Comparison of ENCODE assay signal across 8 mouse cellular contexts in the genomic region with DNA sequence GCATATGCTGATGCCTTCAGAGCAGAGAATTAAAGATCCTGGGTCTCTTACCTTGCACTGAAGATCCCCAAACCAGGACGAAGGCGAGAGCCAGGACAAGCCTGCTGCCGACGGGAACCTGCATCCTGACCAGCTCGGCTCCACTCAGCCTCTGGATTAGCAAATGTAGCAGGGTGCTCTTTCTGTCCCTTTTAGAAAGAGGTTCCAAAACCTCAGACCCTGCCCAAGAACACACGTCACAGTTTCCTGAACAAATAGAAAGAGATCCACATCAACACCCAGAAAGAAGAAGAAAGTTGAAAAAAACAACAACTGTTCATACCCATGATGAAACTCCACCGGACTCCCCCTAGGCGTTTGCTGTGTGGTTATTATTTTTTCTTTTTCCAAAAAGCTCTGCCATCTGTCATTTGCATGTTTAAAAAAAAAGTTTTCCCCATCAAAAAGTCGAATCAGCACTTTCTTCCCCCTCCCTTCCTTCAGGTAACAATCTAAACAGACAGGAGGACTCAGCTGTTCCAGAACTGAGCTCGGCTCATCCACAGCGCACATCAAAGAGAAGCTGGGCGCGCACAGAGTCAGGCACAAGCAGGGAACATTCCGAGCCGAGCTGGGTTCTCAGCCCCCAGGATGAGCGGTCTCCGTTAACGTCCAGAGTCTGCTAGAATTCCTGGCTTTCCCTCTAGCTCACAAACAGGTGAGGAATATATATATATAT. TPM values are rescaled to one million over a fixed set of nuclear protein-coding genes. Genes with fewer than 3 reads are reported as not detected.
DNase-seq lines count a peak whose midpoint lies in the region; ATAC-seq and TF ChIP-seq lines count a peak whose summit lies in the region.

No protein-coding gene starts in this region.

- 15% methylated on average over 18 of the region's 18 CpGs for WGBS in hindbrain, postnatal 0 days
- WGBS in liver, embryonic 12.5 days (ENCODE audit: insufficient replicate concordance): 4% methylated on average over 18 of the region's 18 CpGs

- peak overlapping the region; percentile 62 for H3K4me2 ChIP-seq in hindbrain, postnatal 0 days (ENCODE audit: low read depth, low read length)
- H3K4me2 ChIP-seq in liver, embryonic 12.5 days: peak overlapping the region; percentile 78

- H3K9ac ChIP-seq in hindbrain, postnatal 0 days (replicated peaks; ENCODE audit: low read length): peak overlapping the region; percentile 31; the same call in 1 of the 2 replicates
- H3K9ac ChIP-seq in liver, embryonic 12.5 days: peak overlapping the region; percentile 67

- ATAC-seq in hindbrain, postnatal 0 days: no peak
- ATAC-seq in liver, embryonic 12.5 days: peak; percentile 43; the same call in 1 of the 2 replicates
- ATAC-seq in monocyte, adult 5-6 weeks (replicated peaks; ENCODE audit: insufficient number of reproducible peaks, low FRiP score, low TSS enrichment, poor library complexity, severe bottlenecking): peak; percentile 51

- no peak for TF ChIP-seq CTCF in bone marrow macrophage, adult 2 months (IDR thresholded peaks at IDR 0.05; ENCODE audit: low read depth, low read length)
- TF ChIP-seq CTCF in hindbrain, postnatal 0 days (IDR thresholded peaks at IDR 0.05; ENCODE audit: low read depth): no peak

- no peaks in the 10 kb centered on the region for H3K36me3 ChIP-seq in hindbrain, postnatal 0 days (ENCODE audit: insufficient read depth, low read length)
- H3K36me3 ChIP-seq in liver, embryonic 12.5 days: no peaks in the 10 kb centered on the region

- H3K9me3 ChIP-seq in hindbrain, postnatal 0 days (ENCODE audit: low read length): no peaks in the 10 kb centered on the region
- no peaks in the 10 kb centered on the region for H3K9me3 ChIP-seq in liver, embryonic 12.5 days (replicated peaks)

- DNase-seq in ES-CJ7 (ENCODE audit: low read depth, low spot score): peak; percentile 27
- DNase-seq in gastrocnemius, adult 8-10 months (ENCODE audit: low spot score in 2 of 2): peak; percentile 29 to 46
- DNase-seq in hindbrain, postnatal 0 days (ENCODE audit: low spot score): peak; percentile 15
- peak; percentile 66 for DNase-seq in thymus, postnatal 14 days
- no peak for DNase-seq in right cerebral cortex, adult 2 months (ENCODE audit: low spot score in 2 of 2)

- H3K4me3 ChIP-seq in bone marrow macrophage, adult 2 months (ENCODE audit: insufficient read depth, low read length): peak overlapping the region; percentile 70
- H3K4me3 ChIP-seq in hindbrain, postnatal 0 days (ENCODE audit: low read length): peak overlapping the region; percentile 25
- peak overlapping the region; percentile 48 for H3K4me3 ChIP-seq in liver, embryonic 12.5 days

- H3K4me1 ChIP-seq in bone marrow macrophage, adult 2 months (ENCODE audit: control insufficient read depth, insufficient read depth, low read length): peaks cover 39% of the 10 kb centered on the region
- no peaks in the 10 kb centered on the region for H3K4me1 ChIP-seq in hindbrain, postnatal 0 days (ENCODE audit: insufficient read depth, low read length)
- H3K4me1 ChIP-seq in liver, embryonic 12.5 days: peaks cover 68% of the 10 kb centered on the region

- no peaks in the 10 kb centered on the region; the same call in 1 of the 2 replicates for H3K27me3 ChIP-seq in hindbrain, postnatal 0 days (ENCODE audit: insufficient read depth, low read length)
- peaks cover 4% of the 10 kb centered on the region; the same call in 1 of the 2 replicates for H3K27me3 ChIP-seq in liver, embryonic 12.5 days (replicated peaks)

- TF ChIP-seq POLR2A in bone marrow macrophage, adult 2 months (IDR thresholded peaks at IDR 0.05; ENCODE audit: borderline replicate concordance, low read depth, low read length): no peak

- peak overlapping the region; percentile 84 for H3K27ac ChIP-seq in bone marrow macrophage, adult 2 months (ENCODE audit: insufficient read depth, low read depth, low read length)
- H3K27ac ChIP-seq in hindbrain, postnatal 0 days: 0 out of 2 replicates have a peak overlapping the region, but pooled peaks have one; percentile 3
- H3K27ac ChIP-seq in liver, embryonic 12.5 days: peak overlapping the region; percentile 64

RNA-seq across cellular contexts. Expression of a gene that starts 19.5 kb away (rescaled TPM):
- polyA plus RNA-seq in bone marrow macrophage, adult 2 months (2012; ENCODE audit: insufficient read depth, insufficient read length, missing spikeins): 253 and 281 TPM in 2 replicates
- 10 to 100 TPM in 1 of 4 experiments, 1 to 10 TPM in 3; 7.1 to 11.8 (median 8.6) TPM for total RNA-seq in gastrocnemius, adult 8-10 months (2022)
- 6.5 and 7.4 TPM in 2 replicates for total RNA-seq in hindbrain, postnatal 0 days (2014; rRNA removed)
- polyA plus RNA-seq in hindbrain, postnatal 0 days (2015; fragmentation: Nextera tagmentation; extraction: Ambion mirVana): 20.8 and 22.0 TPM in 2 replicates
- polyA plus RNA-seq in liver, embryonic 12.5 days (2016; fragmentation: Nextera tagmentation; extraction: Ambion mirVana): 54.4 and 57.7 TPM in 2 replicates
- total RNA-seq in monocyte, adult 5-6 weeks (2017): 1,192 to 2,405 TPM (median 1,864 TPM) in 3 replicates

RNA-seq across cellular contexts. Expression of a gene that starts 21.1 kb away (rescaled TPM):
- polyA plus RNA-seq in bone marrow macrophage, adult 2 months (2012; ENCODE audit: insufficient read depth, insufficient read length, missing spikeins): 110 and 117 TPM in 2 replicates
- 10 to 100 TPM; 27.5 to 31.7 (median 29.6) TPM for total RNA-seq in gastrocnemius, adult 8-10 months (2022)
- 21.6 and 21.8 TPM in 2 replicates for total RNA-seq in hindbrain, postnatal 0 days (2014; rRNA removed)
- 45.7 and 52.4 TPM in 2 replicates for polyA plus RNA-seq in hindbrain, postnatal 0 days (2015; fragmentation: Nextera tagmentation; extraction: Ambion mirVana)
- 59.8 and 59.9 TPM in 2 replicates for polyA plus RNA-seq in liver, embryonic 12.5 days (2016; fragmentation: Nextera tagmentation; extraction: Ambion mirVana)
- total RNA-seq in monocyte, adult 5-6 weeks (2017): 86.6 to 110 TPM (median 102 TPM) in 3 replicates

RNA-seq across cellular contexts. Expression of a gene that starts 58.2 kb away (rescaled TPM):
- polyA plus RNA-seq in bone marrow macrophage, adult 2 months (2012; ENCODE audit: insufficient read depth, insufficient read length, missing spikeins): 9.4 and 14.4 TPM in 2 replicates
- 10 to 100 TPM; 15.1 to 19.9 (median 17.7) TPM for total RNA-seq in gastrocnemius, adult 8-10 months (2022)
- 24.8 and 25.8 TPM in 2 replicates for total RNA-seq in hindbrain, postnatal 0 days (2014; rRNA removed)
- 15.8 and 16.7 TPM in 2 replicates for polyA plus RNA-seq in hindbrain, postnatal 0 days (2015; fragmentation: Nextera tagmentation; extraction: Ambion mirVana)
- polyA plus RNA-seq in liver, embryonic 12.5 days (2016; fragmentation: Nextera tagmentation; extraction: Ambion mirVana): 25.4 and 30.7 TPM in 2 replicates
- total RNA-seq in monocyte, adult 5-6 weeks (2017): 15.0 to 22.7 TPM (median 21.4 TPM) in 3 replicates

RNA-seq across cellular contexts. Expression of a gene that starts 58.5 kb away (rescaled TPM):
- not detected in 2 replicates for polyA plus RNA-seq in bone marrow macrophage, adult 2 months (2012; ENCODE audit: insufficient read depth, insufficient read length, missing spikeins)
- total RNA-seq in gastrocnemius, adult 8-10 months (2022): not detected
- 1.9 and 2.4 TPM in 2 replicates for total RNA-seq in hindbrain, postnatal 0 days (2014; rRNA removed)
- 1.0 and 1.5 TPM in 2 replicates for polyA plus RNA-seq in hindbrain, postnatal 0 days (2015; fragmentation: Nextera tagmentation; extraction: Ambion mirVana)
- 0.14 and 0.51 TPM in 2 replicates for polyA plus RNA-seq in liver, embryonic 12.5 days (2016; fragmentation: Nextera tagmentation; extraction: Ambion mirVana)
- total RNA-seq in monocyte, adult 5-6 weeks (2017): not detected in 3 replicates

Comparison
In these comparisons a context has a peak if more than half of its experiments do, and no peak if none do; other contexts are left out.
1. DNase-seq: peak in ES-CJ7 (single experiment), gastrocnemius, adult 8-10 months (2 of 2), hindbrain, postnatal 0 days (single experiment) and thymus, postnatal 14 days (single experiment); none in right cerebral cortex, adult 2 months (0 of 2).
2. H3K27ac ChIP-seq: peak in every context shown above with its lines; median percentile 84 in bone marrow macrophage, adult 2 months; 64 in liver, embryonic 12.5 days; 3 in hindbrain, postnatal 0 days.
3. RNA of a gene that starts 19.5 kb away (total RNA-seq): 1,192 to 2,405 TPM in monocyte, adult 5-6 weeks; 7.1 to 11.8 TPM in gastrocnemius, adult 8-10 months and 6.5 to 7.4 TPM in hindbrain, postnatal 0 days; every median in the first group is over 10 times any median in the second.
4. Peak in every context shown above with its lines, with median percentiles within 50 percentile points of each other: H3K4me3 ChIP-seq.